Mouse (Mus musculus): ENCODE measurements at regions not wholly inside any gene's neighbourhood (a gene's known extent, or its start where the extent isn't known, plus 50 kb on each side); places are given as distances from the start of the nearest gene placed in this dataset.
"Not testable (repeated sequence)": the region's sequence is repeated elsewhere in the genome, so short reads cannot be mapped to it uniquely, and the experiment has no call there.

DNA sequence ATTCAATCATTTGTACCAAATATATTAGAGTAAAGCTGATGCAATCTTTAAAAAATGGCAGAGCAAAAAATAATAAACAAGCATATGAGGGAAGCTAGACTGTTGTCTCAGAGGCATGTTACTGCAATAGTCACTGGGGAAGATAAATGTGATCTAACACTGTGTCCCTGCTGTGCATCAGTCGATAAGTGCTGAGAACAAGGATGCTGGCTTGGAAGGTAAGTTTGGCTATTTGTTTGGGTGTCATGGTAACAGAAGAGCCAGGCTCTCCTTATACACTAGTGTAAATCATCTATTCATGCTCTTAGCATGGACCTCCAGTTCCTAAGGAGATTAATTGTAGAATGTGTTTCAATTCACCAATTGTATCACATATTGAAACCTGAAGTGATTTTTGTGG lies 102.0 kb upstream of the Ghr start:
- no peak for DNase-seq

DNA sequence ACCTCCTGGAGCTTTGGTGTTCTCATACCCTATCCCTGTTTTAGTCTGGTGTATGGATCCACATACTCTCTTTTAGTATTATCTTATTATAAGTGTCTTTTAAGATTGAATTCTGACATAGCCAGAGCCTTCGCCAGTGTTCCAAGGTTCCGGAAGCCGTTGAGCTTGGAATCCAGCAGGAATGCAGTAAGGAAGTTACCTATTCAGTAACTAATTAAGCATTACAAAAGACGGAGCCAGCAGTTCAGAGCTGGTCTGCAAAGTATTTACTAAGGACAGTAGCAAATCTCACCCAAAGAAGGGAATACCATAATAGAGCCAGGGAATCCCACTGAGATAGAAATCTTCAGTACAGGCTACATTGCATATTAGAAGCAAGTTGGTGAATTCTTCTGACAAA lies 93.7 kb upstream of the Ghr start:
- not testable (repeated sequence) for DNase-seq

DNA sequence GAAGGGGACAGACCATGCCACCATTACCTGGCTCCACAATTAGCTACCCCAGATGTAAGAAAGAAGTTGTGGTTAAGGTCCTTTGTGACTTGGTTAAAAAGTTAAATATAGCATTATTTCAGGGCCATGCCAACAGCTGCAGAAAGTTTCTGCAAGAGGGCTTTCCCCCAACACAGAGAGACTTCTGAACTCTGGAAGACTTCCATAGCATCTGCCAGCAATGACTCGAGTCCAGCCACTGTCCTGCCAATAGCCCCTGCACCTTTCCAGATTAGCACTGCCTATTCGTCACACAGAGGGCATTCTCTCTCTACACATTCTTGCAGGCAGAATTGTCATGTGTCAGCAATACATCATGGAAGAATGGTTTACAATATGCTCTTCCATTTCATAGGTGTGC lies 89.3 kb upstream of the Ghr start:
- DNase-seq = peak; percentile 11

DNA sequence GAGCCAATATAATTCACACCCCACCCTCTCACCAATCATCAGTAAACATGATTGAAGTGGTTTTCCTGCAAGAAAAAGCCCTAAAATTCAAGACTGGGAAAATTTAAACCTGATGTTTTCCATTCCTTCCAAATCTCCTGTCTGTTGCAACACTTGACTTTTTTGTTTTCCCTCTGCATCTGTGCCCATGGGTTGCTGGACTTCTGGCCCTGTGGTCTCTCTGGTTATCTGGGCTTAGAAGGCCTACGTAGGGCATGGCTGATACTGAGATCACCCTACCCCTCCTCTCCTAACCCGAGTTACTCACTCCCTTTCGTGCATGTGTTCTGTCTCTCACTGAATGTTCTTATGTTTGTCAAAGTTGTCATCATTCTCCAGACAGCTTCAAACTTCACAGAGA lies 87.9 kb upstream of the Ghr start:
- peak; percentile 18 for DNase-seq

DNA sequence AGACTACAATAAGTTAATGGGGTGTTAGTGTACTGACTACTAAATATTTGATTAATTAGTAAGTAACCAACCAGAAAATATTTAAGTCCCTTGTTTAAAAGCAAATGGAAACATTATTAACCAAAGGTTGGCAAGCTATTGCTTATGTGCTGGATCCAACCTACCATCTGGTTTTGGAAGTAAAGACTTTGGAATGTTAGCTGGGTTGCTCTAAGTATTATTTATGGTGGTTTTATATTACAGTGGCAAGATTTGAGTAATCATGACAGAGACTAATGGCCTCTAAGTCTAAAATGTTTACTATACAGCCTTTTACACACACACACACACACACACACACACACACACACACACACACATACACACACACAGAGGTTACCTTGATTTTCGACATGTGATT lies 86.1 kb upstream of the Ghr start:
- no peak for DNase-seq

DNA sequence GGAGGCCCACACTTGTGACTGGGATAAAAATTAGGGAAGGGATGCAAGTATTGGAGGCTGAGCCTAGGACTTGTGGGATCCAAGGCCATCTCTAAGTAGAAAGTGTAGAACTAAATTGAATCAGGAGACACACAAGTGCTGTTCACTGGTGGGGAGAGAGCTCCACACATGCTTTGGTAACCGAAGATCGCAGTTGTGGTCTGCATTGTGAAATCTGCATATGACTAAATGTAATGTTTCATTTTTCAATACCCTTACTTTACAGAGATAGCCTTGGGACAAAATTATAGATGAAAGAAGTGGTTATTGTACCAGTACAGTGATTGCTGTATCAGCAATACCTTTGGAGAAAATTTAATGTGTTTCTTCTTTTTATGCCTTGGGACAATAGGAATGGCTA lies 85.6 kb upstream of the Ghr start:
- DNase-seq = no peak

DNA sequence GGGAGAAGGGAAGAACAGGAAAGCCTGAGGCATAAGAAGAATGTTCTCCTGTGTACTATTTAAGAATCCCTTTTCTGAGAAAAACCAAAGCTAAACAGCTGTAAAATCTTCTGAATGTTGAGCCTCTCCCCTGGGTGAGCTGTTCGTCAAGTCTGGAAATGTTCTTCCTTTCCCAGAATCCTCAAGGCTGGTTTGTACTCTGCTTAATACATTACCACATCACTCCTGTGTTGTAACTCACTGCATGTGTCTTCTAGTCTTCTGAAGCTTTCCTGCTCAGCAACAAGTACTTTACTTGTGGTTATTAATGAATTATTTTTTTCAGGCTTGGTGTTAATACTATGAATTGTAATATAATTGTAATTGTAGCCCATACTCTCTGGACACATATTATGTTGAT lies 65.4 kb upstream of the Ghr start:
- DNase-seq = no peak

DNA sequence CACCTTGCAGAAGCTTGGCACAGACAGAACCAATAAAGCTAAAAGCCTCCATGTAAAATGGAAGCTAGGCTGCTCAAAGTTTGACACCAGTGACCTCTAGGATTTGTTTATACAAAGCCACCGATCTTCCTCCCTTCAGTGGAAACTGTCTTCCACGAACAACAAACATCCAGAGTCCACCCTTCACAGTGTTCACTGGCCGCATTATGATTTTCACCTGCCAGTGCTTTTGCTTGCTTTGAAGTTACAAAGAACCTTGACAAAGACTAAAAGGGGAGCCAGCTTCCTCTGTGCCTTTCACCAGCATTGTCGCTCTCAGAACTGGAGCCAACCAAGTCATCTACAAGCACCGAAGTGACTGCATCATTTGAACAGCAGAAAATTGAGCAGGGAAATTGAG lies 56.8 kb upstream of the Ghr start:
- DNase-seq = no peak

All from gastrocnemius, postnatal 25 days (tissue).